Mouse (Mus musculus): ENCODE measurements around the gene Trim56.
"Not testable (repeated sequence)": the region's sequence is repeated elsewhere in the genome, so short reads cannot be mapped to it uniquely, and the experiment has no call there.

Trim56 gene

GRCm38 (mm10) chr5:137115866-137116847 is at the start of gene Trim56:
Trim56 (minus strand) TSS chr5:137116209.
- peak; percentile 79 for DNase-seq (ENCODE audit: low read depth)

GRCm38 (mm10) chr5:137161853-137162252 is 45.8 kb upstream of the Trim56 start:
- no peak for DNase-seq (ENCODE audit: low read depth)

- DNase-seq (ENCODE audit: low read depth) = peak; percentile 88
Observed at GRCm38 (mm10) chr5:137159461-137159860, 43.5 kb upstream of the Trim56 start.

DNA sequence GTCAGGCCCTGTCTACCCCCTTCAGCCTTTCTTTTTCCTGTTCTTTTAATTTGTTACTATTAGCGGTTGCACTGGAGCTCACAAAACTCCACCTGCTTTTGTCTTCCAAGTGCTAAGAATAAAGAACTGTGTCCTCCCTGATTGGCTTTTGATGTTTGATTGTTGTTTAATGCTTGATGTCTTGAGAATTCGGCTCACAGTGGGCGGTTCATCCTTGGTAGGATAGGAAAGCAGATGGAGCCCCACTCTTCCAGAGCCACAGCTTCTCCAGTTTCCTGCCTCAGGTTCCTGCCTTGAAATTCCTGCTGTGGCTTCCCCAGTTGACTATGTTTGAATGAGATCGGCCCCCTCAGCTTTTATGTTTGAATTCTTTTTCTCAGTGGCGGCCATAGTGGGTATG is 37.3 kb upstream of the Trim56 start:
- DNase-seq (ENCODE audit: low read depth) = no peak

- DNase-seq (ENCODE audit: low read depth) = peak; percentile 50
Observed at GRCm38 (mm10) chr5:137152623-137153022, 36.6 kb upstream of the Trim56 start.

DNA sequence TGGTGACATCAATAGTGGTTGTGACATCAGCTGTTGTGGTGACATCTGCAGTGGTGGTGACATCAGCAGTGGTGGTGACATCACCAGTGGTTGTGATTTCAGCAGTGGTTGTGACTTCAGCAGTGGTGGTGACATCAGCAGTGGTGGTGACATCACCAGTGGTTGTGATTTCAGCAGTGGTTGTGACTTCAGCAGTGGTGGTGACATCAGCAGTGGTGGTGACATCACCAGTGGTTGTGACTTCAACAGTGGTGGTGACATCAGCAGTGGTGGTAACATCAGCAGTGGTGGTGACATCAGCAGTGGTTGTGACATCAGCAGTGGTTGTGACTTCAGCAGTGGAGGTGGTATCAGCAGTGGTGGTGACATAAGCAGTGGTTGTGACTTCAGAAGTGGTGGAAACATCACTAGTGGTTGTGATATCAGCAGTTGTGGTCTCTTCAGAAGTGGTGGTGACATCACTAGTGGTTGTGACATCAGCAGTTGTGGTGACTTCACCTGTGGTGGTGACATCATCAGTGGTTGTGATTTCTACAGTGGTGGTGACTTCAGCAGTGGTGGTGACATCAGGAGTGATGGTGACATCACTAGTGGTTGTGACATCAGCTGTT is 33.4 kb upstream of the Trim56 start, which contains the start of gene Muc3:
Muc3 (minus strand) TSS at position 51 of the 611 bp plus-strand sequence.
- peak; percentile 23 for DNase-seq (ENCODE audit: low read depth)

GRCm38 (mm10) chr5:137140836-137141235 is 24.8 kb upstream of the Trim56 start:
- no peak for DNase-seq (ENCODE audit: low read depth)

GRCm38 (mm10) chr5:137138977-137139376 is 23.0 kb upstream of the Trim56 start:
- DNase-seq (ENCODE audit: low read depth) = no peak

- no peak for DNase-seq (ENCODE audit: low read depth)
Observed at GRCm38 (mm10) chr5:137134959-137135358, 18.9 kb upstream of the Trim56 start.

GRCm38 (mm10) chr5:137131490-137131889 is 15.5 kb upstream of the Trim56 start:
- peak; percentile 78 for DNase-seq (ENCODE audit: low read depth)

DNA sequence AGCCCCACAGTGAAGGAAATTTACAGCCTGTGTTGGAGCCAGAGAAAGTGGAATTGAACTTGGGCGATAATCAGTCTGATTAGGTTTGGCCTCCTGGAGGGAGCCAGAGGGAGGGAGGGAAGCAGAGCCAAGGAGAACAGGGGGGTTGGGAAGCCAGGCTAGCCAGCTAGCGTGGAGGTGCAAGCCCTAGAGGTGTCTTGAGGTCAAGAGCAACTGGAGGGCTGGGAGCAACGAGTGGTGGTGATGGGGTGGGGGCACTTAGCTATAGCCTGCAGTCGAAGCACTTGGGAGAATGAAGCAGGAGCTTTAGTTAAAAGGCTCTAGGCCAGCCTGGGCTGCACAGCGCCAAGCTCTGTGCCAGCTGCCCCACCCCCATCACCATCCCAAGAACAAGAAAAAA is 13.3 kb upstream of the Trim56 start:
- DNase-seq (ENCODE audit: low read depth) = no peak

- no peak for DNase-seq (ENCODE audit: low read depth)
Observed at GRCm38 (mm10) chr5:137123516-137123915, 7.5 kb upstream of the Trim56 start.

DNA sequence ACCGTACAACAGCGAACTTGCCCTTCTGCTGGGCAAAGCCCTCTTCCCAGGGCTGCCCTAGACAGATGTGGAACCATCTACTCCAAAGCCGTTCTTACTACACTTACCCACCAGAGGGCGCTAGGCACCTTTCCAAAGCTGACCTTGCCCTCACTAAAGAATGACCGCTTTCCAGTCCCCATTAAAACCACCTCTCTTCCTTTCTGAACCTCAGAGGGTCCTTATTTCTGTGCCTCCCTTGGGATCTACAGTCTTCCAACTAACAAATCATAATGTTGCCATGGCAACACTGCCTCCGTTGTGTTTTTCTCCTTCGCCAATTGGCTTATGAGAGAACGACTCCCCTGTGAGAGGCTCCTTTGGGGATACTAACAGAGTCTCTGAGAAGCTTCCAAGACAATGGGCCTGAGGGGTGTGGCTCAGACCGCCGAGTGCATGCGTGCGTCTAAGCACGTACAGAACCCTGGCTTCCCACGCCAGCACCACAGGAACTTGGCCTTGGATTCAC is 6.7 kb upstream of the Trim56 start:
- DNase-seq (ENCODE audit: low read depth) = peak; percentile 80

DNA sequence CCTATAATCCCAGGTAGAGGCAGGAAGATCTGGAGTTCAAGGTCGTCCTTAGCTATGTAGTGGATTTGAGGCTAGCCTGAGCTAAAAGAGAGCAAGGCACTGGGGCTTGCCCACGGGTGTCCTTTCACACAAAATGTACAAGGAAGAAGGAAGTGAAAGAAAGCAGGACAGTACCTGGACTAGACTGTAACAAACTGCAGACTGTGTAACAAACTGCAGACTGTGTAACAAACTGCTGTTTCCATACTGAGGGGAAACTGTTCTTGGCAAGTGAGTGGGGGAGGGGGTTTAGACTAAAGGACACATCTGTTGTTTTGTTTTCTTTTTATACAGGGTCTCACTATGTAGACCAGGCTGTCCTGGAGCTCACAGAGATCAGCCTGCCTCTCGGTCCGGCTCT is 5.3 kb upstream of the Trim56 start:
- no peak for DNase-seq (ENCODE audit: low read depth)

- no peak for DNase-seq (ENCODE audit: low read depth)
Observed at GRCm38 (mm10) chr5:137118878-137119277, 2.9 kb upstream of the Trim56 start.

- DNase-seq (ENCODE audit: low read depth) = not testable (repeated sequence)
Observed at GRCm38 (mm10) chr5:137117994-137118393, 2.0 kb upstream of the Trim56 start.

GRCm38 (mm10) chr5:137116987-137117386 is 978 bp upstream of the Trim56 start:
- DNase-seq (ENCODE audit: low read depth) = no peak

DNA sequence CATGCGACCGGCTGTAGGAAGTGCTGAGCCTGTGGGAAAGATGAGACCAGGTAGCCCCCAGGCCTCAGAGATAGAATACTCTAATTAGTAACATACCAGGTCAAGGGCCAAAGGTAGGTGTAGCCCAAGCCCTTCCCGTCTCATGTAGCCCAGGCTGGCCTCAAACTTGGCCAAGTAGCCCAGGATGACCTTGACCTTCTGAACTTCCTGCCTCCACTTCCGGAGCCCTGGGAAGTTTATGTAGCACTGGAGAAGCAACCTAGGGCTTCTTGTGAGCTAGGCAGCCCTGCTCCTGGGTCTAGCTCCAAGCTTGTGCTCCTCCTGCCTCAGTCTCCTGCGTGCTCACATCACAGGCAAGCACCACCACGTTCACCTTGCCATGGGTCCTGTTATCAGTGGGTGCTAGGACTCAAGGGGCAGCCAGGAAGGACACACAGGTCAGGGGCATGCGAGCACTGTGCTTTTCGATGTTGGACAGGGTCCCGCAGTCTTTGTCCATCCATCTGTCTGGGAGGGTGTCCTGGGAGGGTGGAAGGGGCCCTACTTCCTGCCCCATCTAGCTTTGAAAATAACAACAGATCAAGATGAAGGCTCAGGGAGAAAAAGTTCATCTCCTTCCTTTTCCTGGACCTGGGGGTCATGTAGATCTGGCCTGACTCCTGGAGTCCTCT is 983 bp downstream of the Trim56 start:
- DNase-seq (ENCODE audit: low read depth) = no peak

DNA sequence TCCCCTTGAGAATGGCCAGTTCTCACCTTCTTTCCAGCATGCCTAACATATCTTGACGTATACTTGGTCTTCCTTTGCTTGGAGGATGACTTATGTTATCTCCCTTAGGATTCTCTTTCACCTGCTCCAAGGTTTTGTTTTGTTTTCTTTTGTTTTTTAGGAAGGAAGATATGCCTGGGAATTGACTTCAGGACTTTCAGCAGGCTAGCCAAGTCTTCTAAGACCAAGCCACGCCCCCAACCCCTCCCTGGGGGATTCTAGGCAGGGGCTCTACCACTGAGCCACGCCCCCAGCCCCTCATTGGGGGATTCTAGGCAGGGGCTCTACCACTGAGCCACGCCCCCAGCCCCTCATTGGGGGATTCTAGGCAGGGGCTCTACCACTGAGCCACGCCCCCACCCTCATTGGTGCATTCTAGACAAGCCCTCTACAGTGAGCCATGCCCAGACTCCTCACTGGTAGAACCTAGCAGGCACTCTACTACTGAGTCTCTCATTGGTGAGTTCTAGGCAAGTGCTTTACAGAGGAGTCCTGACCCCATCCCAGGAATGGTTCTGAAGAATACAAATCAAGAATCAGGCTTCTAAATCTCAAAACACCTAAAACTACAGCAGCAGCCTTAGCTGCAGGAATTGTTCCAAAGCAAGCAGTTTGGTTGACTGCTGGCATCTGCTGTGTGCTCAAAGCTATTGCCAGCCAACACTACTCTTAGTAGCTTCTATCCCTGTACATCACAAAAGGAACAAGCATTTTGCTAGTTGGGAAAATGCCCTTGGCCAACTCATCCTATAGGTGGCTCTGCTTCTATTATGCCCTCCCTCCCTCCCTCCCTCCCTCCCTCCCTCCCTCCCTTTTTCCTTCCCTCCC is 4.2 kb downstream of the Trim56 start:
- no peak for DNase-seq (ENCODE audit: low read depth)

DNA sequence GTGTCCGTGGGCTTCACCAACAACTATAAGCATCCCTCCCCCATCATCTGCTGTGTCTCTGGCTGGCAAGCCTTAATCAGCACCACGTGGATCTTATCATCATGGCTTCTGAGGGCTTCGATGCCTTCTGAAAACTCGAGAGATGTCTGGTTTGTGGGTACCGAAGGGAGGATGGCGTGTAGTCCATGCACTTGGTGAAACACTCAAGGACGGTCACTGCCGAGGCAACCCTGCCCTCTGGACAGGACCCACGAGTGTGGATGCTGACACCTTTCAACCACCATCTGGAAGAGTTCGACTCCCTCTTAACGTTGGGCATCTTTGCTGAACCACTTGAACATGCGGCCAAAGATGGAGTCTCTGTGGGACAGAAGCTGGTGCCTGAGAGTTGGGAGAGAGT is 5.1 kb downstream of the Trim56 start:
- DNase-seq (ENCODE audit: low read depth) = no peak

GRCm38 (mm10) chr5:137109941-137110593 is 5.9 kb downstream of the Trim56 start:
- DNase-seq (ENCODE audit: low read depth) = no peak

All from naive thymus-derived CD4-positive, alpha-beta T cell, adult 2 months (primary cell).